Mouse (Mus musculus): ENCODE measurements around the gene Ntrk3. TPM values are rescaled to one million over a fixed set of nuclear protein-coding genes. Genes with fewer than 3 reads are reported as not detected.

The Ntrk3 gene
- polyA plus RNA-seq, 1 experiment from 2014 or later: 3.0 TPM

GRCm38 (mm10) chr7:78443373-78444036 is 294.3 kb downstream of the Ntrk3 start:
- Histone ChIP-seq H3K27ac (no peak overlapping the region), H3K9me3 (no peaks in the 10 kb centered on the region), H3K36me3 (no peaks in the 10 kb centered on the region), H3K4me2 (no peak overlapping the region), H3K4me1 (no peaks in the 10 kb centered on the region), H3K27me3 (replicated peaks) (no peaks in the 10 kb centered on the region), H3K4me3 (replicated peaks) (no peak overlapping the region), H3K9ac (no peak overlapping the region)
- no peak for ATAC-seq (ENCODE audit: insufficient read depth, low FRiP score, low read depth)
- 83% methylated on average over 5 of the region's 5 CpGs for WGBS

DNA sequence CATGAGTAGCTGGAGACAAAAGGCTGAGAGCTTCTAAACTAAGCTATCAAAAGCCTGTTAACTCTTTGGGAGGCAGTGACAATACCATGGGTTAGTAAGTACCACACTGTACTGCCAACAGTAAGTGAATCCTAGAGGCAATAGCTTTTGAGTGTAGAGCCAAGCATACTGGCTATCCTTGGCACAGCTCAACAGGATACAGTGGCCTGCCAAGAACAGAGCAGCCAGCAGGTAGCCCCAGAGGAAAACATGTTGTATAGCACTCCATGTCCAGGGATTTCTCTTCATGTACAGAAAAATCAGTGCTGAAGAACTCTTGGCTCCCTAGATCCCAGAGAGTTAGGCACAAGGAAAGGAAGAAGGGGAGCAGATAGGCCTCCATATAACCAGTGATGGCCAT is 296.1 kb downstream of the Ntrk3 start:
- ATAC-seq (ENCODE audit: insufficient read depth, low FRiP score, low read depth): no peak
- no peak overlapping the region for H3K4me2 ChIP-seq
- H3K4me3 ChIP-seq (replicated peaks): no peak overlapping the region
- H3K9ac ChIP-seq: no peak overlapping the region
- H3K27ac ChIP-seq: no peak overlapping the region
- H3K9me3 ChIP-seq: no peaks in the 10 kb centered on the region
- no peaks in the 10 kb centered on the region for H3K4me1 ChIP-seq
- H3K27me3 ChIP-seq (replicated peaks): no peaks in the 10 kb centered on the region
- no peaks in the 10 kb centered on the region for H3K36me3 ChIP-seq

DNA sequence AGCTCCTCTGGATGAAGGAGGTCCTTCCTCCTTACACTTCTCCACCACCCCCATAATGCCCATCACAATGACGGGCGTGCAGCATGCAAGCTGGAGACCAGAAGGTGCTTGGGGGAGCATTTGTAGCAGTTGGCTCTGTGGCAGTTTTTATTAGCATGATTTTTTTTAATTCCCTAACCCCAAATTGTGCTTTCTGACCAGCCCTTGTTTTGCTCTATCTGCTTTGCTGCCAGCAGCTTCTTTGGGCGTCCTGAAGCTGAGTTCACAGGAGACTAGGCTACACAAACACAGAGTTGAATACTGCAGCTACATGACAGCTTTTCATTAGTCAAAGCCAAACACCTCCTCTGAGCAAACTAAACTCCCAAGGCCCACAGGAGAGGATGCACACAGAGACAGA is 296.9 kb downstream of the Ntrk3 start:
- 84% methylated on average over 3 of the region's 3 CpGs for WGBS
- H3K36me3 ChIP-seq: no peaks in the 10 kb centered on the region
- H3K4me1 ChIP-seq: no peaks in the 10 kb centered on the region
- H3K27me3 ChIP-seq (replicated peaks): no peaks in the 10 kb centered on the region
- H3K9me3 ChIP-seq: no peaks in the 10 kb centered on the region
- ATAC-seq (ENCODE audit: insufficient read depth, low FRiP score, low read depth): no peak
- H3K4me2 ChIP-seq: no peak overlapping the region
- no peak overlapping the region for H3K9ac ChIP-seq
- H3K27ac ChIP-seq: no peak overlapping the region
- no peak overlapping the region for H3K4me3 ChIP-seq (replicated peaks)

DNA sequence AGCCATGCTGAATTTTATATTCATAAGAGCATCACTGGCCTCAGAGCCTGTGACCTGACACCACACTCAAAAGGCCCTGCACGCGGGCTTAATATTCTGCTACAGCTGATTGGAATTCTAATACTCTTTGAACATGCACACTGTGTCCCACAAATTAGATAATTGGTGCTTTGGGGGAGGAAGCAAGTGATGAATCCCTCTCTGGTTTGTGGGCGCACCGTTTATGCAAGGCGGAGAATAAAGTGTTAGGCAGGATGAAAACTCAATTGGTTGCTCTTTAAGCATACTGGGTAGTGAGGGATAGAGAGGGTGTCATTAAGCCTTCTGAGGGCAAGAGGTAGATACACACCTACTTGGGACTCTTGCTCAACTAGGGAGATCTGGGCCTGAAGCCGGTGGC is 297.3 kb downstream of the Ntrk3 start:
- Histone ChIP-seq H3K36me3 (no peaks in the 10 kb centered on the region), H3K27me3 (replicated peaks) (no peaks in the 10 kb centered on the region), H3K9ac (no peak overlapping the region), H3K9me3 (no peaks in the 10 kb centered on the region), H3K4me3 (replicated peaks) (no peak overlapping the region), H3K27ac (no peak overlapping the region), H3K4me2 (no peak overlapping the region), H3K4me1 (no peaks in the 10 kb centered on the region)
- WGBS: 86% methylated on average over 6 of the region's 6 CpGs
- no peak for ATAC-seq (ENCODE audit: insufficient read depth, low FRiP score, low read depth)

DNA sequence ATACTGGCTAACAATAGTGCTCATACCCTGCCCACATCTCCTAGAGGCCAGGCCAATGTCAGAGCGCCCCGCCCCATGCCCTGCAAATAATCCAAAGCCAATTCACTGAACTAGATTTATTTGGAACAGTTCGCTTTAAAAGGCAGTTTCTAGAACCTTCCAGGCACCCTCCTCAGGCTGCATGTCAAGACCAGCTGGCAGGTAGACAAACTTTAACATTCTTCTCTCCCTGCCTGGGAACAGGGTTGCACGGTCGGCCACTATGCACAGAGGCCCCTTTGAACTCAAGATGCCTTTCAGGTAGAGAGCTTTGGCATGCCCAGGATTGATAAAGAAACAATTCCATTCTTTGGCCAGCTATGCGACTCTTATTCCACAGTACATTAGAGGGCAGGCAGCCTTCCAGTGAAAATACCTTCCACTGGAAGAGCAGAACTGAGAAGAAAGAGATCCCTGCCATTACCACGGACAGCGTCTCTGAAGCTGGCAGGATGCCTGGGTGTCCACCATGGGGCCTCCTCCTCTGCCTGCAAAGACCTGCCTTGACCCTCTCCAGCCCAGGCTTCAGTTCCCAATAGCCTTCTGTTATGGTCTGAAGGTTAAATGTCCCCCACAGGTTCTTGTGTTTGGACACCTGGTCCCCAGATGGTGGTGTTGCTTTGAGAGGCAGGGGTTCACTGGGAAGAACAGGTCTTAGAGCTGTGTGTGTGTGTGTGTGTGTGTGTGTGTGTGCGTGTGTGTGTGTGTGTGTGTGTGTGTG is 298.3 kb downstream of the Ntrk3 start:
- ATAC-seq (ENCODE audit: insufficient read depth, low FRiP score, low read depth): no peak
- Histone ChIP-seq H3K9ac (no peak overlapping the region), H3K27ac (no peak overlapping the region), H3K9me3 (no peaks in the 10 kb centered on the region), H3K4me2 (no peak overlapping the region), H3K36me3 (no peaks in the 10 kb centered on the region), H3K4me1 (no peaks in the 10 kb centered on the region), H3K27me3 (replicated peaks) (no peaks in the 10 kb centered on the region), H3K4me3 (replicated peaks) (no peak overlapping the region)
- 62% methylated on average over 9 of the region's 9 CpGs for WGBS

DNA sequence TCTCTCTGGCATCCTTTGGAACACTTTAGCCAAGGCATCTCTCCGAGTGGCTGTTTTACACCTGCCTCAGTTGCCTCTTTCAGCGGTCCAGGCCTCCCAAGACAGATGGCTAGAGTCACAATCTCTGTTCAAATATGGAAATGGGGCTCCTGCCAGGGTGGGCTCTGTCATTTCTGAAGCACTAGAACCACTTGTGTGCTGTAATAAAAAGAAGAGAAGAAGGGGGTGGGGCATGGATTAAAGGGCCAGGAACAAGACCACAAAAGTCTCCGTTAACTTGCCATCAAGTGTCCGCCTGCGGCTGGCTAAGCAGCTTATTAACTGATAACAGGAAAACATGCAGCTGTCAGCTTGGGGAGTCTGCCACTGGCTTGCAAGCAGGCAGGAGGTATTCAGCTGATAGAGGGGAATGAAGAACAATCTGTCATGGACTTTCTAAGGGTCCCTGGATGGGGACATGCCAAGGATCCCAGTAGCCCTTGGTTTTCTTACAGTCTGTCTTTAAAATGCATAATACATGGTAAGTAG is 304.1 kb downstream of the Ntrk3 start:
- no peaks in the 10 kb centered on the region for H3K4me1 ChIP-seq
- H3K27ac ChIP-seq: no peak overlapping the region
- H3K4me3 ChIP-seq (replicated peaks): no peak overlapping the region
- no peaks in the 10 kb centered on the region for H3K36me3 ChIP-seq
- 50% methylated on average over 5 of the region's 5 CpGs for WGBS
- no peak overlapping the region for H3K9ac ChIP-seq
- no peak for ATAC-seq (ENCODE audit: insufficient read depth, low FRiP score, low read depth)
- H3K4me2 ChIP-seq: no peak overlapping the region
- no peaks in the 10 kb centered on the region for H3K27me3 ChIP-seq (replicated peaks)
- H3K9me3 ChIP-seq: no peaks in the 10 kb centered on the region

DNA sequence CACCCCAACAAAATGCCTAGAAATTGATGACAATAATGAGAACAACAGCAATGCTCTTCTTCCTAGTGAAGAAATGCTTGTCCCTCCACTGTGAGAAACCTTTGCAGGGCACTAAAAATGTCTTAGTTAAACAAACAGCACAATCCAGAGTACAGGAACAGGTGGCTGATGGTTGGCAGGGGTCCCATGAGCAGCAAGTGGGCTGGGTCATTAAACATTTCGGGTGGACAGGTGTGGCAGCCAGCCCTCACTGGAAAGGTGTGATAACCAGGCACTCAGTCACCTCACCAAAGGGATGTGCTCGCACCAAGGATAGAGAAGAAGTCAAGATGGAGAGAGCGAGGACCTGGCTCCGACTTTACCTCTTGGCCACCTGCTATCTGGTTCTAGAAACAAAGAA is 306.2 kb downstream of the Ntrk3 start:
- Histone ChIP-seq H3K9ac (no peak overlapping the region), H3K4me2 (no peak overlapping the region), H3K4me3 (replicated peaks) (no peak overlapping the region), H3K36me3 (no peaks in the 10 kb centered on the region), H3K27me3 (replicated peaks) (no peaks in the 10 kb centered on the region), H3K4me1 (no peaks in the 10 kb centered on the region), H3K27ac (no peak overlapping the region), H3K9me3 (no peaks in the 10 kb centered on the region)
- ATAC-seq (ENCODE audit: insufficient read depth, low FRiP score, low read depth): no peak
- WGBS: 74% methylated on average over 4 of the region's 4 CpGs

- WGBS: 68% methylated on average over 2 of the region's 2 CpGs
- no peak overlapping the region for H3K9ac ChIP-seq
- no peaks in the 10 kb centered on the region for H3K27me3 ChIP-seq (replicated peaks)
- H3K4me2 ChIP-seq: no peak overlapping the region
- no peaks in the 10 kb centered on the region for H3K9me3 ChIP-seq
- no peaks in the 10 kb centered on the region for H3K4me1 ChIP-seq
- no peaks in the 10 kb centered on the region for H3K36me3 ChIP-seq
- no peak overlapping the region for H3K4me3 ChIP-seq (replicated peaks)
- no peak overlapping the region for H3K27ac ChIP-seq
- no peak for ATAC-seq (ENCODE audit: insufficient read depth, low FRiP score, low read depth)
Observed at GRCm38 (mm10) chr7:78412172-78412571, 325.6 kb downstream of the Ntrk3 start.

DNA sequence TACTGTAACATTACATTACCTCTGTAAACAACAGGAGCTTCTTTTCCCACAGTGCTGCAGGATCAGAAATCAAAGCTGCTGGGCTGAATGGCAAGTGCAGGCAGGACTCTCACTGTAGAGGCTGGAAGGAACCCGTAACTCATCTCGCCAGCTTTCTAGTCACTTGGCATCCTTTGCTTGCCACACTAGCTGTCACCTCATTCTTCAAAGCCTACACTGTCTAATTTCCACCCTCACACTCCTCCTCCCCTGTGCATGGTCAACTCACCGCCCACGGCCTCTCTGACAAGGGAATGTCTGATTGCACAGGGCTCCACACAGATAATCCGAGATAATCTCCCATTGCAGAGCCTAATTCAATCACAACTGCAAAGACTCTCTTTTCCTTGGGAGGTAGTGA is 327.8 kb downstream of the Ntrk3 start:
- Histone ChIP-seq H3K4me2 (no peak overlapping the region), H3K9ac (no peak overlapping the region), H3K36me3 (no peaks in the 10 kb centered on the region), H3K9me3 (no peaks in the 10 kb centered on the region), H3K27me3 (replicated peaks) (no peaks in the 10 kb centered on the region), H3K4me1 (no peaks in the 10 kb centered on the region), H3K4me3 (replicated peaks) (no peak overlapping the region), H3K27ac (no peak overlapping the region)
- WGBS: 67% methylated on average over 5 of the region's 5 CpGs
- ATAC-seq (ENCODE audit: insufficient read depth, low FRiP score, low read depth): no peak

DNA sequence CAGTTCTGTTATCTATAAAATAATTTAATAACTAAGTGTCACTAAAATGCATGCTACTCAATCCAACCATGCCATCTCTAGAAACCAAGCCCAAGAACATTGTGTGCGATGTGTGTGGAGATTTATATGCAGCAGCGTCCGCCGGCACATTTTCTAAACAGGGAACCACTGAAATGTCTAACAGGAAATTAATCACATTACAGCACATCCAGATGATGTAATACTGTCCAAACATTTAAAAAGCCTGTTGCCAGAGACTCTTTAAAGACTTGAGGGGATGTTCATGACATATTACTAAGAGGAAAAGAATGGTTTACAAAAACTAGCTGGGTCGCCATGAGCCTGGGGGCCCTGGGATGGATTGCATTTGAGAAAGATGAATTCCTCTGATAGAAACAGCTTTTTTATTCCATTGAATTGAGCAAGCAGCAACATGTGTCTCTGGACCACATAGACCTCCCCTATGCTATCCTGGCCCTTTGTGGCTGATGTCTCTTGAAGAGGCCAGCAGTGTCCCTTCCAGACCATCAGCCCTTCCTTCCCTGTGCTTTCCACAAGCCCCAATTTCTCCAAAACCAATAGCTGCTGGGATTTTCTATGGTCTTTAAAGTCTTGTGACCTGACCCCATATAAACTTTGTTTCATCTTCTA is 331.0 kb downstream of the Ntrk3 start:
- no peak overlapping the region for H3K4me3 ChIP-seq (replicated peaks)
- no peak overlapping the region for H3K27ac ChIP-seq
- no peak overlapping the region for H3K9ac ChIP-seq
- no peaks in the 10 kb centered on the region for H3K36me3 ChIP-seq
- no peaks in the 10 kb centered on the region for H3K9me3 ChIP-seq
- 40% methylated on average over 5 of the region's 5 CpGs for WGBS
- ATAC-seq (ENCODE audit: insufficient read depth, low FRiP score, low read depth): no peak
- H3K4me2 ChIP-seq: no peak overlapping the region
- H3K4me1 ChIP-seq: no peaks in the 10 kb centered on the region
- no peaks in the 10 kb centered on the region for H3K27me3 ChIP-seq (replicated peaks)

DNA sequence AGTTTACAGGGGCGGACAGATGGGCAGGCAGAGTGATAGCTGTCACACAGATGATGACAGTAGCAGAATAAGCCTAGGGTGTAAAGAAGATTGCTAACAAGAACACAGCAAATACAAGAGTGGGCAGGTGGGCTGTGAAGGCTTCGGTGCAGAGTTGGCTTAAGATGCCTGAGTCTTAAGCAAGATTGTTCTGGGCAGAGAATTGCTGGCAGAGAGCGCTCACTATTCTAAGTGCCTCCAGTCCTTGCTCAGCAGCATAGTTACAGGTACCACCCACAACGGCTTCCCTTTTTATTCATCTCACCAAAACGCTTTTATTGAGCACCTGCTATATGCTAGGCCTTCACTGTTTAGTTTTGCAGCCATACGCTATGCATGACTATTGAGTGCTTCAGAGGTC is 333.3 kb downstream of the Ntrk3 start:
- H3K36me3 ChIP-seq: no peaks in the 10 kb centered on the region
- H3K4me1 ChIP-seq: no peaks in the 10 kb centered on the region
- ATAC-seq (ENCODE audit: insufficient read depth, low FRiP score, low read depth): no peak
- no peaks in the 10 kb centered on the region for H3K9me3 ChIP-seq
- no peak overlapping the region for H3K4me2 ChIP-seq
- H3K27me3 ChIP-seq (replicated peaks): no peaks in the 10 kb centered on the region
- H3K9ac ChIP-seq: no peak overlapping the region
- no peak overlapping the region for H3K27ac ChIP-seq
- WGBS: 91% methylated on average over 6 of the region's 6 CpGs
- H3K4me3 ChIP-seq (replicated peaks): no peak overlapping the region

- WGBS: 55% methylated on average over 3 of the region's 3 CpGs
- Histone ChIP-seq H3K27me3 (replicated peaks) (no peaks in the 10 kb centered on the region), H3K4me1 (no peaks in the 10 kb centered on the region)
Observed at GRCm38 (mm10) chr7:78402495-78402894, 335.3 kb downstream of the Ntrk3 start.

More at GRCm38 (mm10) chr7:78402495-78402894, 335.3 kb downstream of the Ntrk3 start:
- ATAC-seq (ENCODE audit: insufficient read depth, low FRiP score, low read depth): no peak
- no peak overlapping the region for H3K9ac ChIP-seq
- H3K27ac ChIP-seq: no peak overlapping the region
- no peaks in the 10 kb centered on the region for H3K9me3 ChIP-seq
- no peak overlapping the region for H3K4me2 ChIP-seq
- no peak overlapping the region for H3K4me3 ChIP-seq (replicated peaks)
- H3K36me3 ChIP-seq: no peaks in the 10 kb centered on the region
